Mouse (Mus musculus): ENCODE measurements around the gene Tyw1.

Gene Tyw1

GRCm38 (mm10) chr5:130314926-130315325 lies 59.5 kb downstream of the Tyw1 start:
- DNase-seq (ENCODE audit: low spot score in 2 of 2) = no peak

DNA sequence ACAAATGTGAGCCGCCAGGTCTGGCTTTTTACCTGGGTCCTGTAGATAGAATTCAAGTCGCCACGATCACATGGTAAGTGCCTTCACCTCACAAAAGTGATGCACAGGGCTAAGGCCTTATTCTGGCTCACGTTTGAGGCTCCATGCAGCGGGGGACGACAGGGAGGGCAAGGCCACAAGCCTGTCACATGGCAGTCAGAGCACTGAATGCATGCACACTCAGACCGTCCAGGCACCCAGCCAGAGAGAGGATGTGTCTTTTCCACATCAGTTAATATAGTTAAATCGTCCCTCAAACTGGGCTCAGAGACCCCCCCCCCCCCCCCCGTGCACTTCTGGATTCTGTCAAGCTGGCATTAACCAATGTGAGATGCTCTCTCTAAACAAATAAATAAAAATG lies 60.9 kb downstream of the Tyw1 start:
- DNase-seq (ENCODE audit: low spot score in 2 of 2) = no peak

- no peak for DNase-seq (ENCODE audit: low spot score in 2 of 2)
Observed at GRCm38 (mm10) chr5:130319783-130320182, 64.4 kb downstream of the Tyw1 start.

DNA sequence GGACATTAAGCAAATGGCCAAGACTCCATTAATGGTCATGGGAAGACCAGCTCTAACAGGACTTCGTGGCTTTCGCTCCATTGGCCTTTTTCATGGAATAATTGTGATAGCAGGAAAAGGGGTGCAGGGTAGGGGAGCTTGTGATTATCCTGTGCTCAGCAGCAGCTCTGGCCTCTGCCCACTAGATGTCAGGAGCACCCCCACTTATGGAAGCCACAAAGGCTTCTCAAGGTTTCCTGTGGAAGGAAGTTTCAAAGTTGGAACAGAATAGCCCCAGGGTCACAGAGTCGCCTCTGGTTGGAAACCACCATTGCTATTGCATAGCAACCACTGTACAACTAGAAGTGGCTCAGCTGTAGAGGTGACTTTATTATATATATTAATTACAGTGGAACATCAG lies 65.1 kb downstream of the Tyw1 start:
- DNase-seq (ENCODE audit: low spot score in 2 of 2) = peak in 1 of 2 experiments; percentile 4

- no peak for DNase-seq (ENCODE audit: low spot score in 2 of 2)
Observed at GRCm38 (mm10) chr5:130325486-130325885, 70.1 kb downstream of the Tyw1 start.

GRCm38 (mm10) chr5:130327615-130328263 lies 72.3 kb downstream of the Tyw1 start:
- no peak for DNase-seq (ENCODE audit: low spot score in 2 of 2)

DNA sequence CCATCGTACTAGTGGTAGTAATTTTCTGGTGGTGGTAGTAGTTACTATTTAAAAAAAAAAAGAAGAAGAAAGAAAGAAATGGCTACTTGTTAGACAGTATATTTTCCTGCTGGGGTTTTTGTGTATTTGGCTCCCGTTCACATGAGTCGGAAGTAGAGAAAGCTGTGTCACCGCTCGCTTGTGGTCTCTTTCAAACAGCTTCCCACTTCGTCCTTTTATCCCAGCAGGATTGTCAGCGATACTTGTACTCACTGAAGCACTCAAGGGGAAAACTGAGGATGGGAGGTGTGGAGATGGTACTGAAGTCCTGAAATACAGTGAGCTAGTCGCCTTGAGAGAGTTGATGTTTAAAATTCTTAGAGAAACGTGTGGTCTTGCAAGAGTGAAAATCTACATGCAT lies 72.9 kb downstream of the Tyw1 start:
- DNase-seq (ENCODE audit: low spot score in 2 of 2) = no peak

GRCm38 (mm10) chr5:130329889-130330288 lies 74.5 kb downstream of the Tyw1 start:
- DNase-seq (ENCODE audit: low spot score in 2 of 2) = no peak

DNA sequence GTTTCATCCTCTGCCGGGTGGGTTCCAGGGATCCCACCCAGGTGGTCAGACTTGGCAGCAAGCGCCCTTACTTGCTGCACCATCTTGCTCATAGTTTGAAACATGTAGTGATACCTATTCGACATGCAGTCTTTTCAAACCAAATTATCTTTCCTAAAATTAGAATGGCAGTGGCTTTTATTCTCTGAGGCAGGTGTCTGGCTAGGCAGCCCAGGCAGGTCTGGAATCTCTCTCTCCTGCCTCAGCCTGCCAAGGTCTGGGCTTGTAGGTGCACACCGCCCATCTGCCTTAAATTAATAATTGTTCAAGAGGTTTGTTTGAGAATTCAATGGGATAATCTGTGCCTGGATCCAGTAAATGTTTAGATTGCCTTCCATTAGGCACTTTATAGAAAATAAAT lies 75.4 kb downstream of the Tyw1 start:
- DNase-seq (ENCODE audit: low spot score in 2 of 2) = no peak

DNA sequence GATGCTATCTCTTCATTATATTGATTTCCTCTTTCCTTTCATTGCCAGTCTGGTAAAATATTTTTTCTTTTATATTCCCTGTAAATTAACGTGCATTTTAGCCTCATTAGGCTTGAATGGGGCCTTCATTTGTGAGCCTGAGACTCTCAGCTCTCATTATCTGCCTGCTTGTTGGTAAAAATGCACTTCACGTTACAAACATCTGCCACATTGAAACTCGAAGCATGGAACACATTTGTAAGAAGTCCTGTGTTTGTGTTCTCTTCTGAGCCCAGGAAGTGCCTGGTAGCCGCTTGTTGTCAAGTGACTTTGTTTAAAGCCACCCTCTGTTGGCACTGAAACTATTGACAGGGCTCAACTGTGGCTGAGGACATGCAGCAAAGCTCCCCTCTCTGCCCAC lies 75.8 kb downstream of the Tyw1 start:
- no peak for DNase-seq (ENCODE audit: low spot score in 2 of 2)

GRCm38 (mm10) chr5:130333566-130333965 lies 78.1 kb downstream of the Tyw1 start:
- DNase-seq (ENCODE audit: low spot score in 2 of 2) = no peak

DNA sequence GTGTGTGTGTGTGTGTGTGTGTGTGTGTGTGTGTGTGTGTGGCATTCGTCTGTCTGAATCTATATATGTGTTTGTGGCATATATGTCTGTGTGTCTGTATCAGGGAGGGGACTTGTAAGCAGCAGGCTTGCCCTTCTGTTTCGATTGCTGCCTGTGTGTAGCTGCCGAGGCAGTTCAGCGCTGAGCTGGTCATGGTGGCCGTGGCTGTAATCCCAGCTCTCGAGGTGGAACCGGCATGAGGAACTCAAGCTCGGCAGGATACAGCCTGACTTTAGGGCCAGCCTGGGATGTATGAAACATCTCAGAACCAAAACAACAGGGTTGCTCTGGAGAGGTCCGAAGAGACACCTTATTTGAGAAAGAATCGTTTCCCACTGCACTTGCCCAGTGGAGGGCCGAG lies 78.6 kb downstream of the Tyw1 start:
- no peak for DNase-seq (ENCODE audit: low spot score in 2 of 2)

DNA sequence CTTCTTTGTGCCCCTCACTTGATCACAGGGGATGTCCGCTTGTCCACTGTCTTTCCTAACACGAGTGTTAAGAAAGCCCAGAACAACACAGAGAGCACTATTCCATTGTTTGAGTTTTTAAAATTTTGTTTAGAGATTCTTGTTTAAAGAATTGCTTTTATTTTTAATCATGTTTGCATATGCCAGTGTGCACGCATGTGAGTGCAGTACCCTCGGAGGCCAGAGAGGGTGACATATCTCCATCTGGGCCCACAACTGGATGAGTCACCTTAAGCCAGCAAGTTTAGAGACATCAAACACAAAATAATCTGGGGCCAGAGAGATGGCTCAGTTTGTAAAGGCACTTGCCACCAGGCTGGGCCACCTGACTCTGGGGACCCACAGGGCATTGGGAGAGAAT lies 80.0 kb downstream of the Tyw1 start:
- DNase-seq (ENCODE audit: low spot score in 2 of 2) = no peak

DNA sequence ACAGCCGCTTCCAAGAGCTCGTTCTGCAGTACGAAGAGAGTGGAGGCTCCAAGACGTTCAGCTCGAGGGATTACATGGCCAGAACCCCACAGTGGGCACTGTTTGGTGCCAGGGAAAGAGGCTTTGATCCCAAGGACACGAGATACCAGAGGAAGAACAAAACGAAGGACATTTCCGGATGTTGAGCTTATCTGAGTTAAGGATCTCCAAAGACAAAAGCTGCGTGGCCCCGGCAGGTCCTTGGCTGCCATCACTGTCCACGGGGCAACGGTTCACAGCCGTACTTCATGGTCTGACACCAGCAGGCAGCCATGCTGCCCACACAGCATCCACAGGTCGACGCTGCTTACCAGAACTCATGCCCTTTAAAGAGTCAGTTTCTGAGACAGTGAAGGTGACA lies 85.2 kb downstream of the Tyw1 start:
- DNase-seq (ENCODE audit: low spot score in 2 of 2) = no peak

GRCm38 (mm10) chr5:130344999-130345398 lies 89.6 kb downstream of the Tyw1 start:
- no peak for DNase-seq (ENCODE audit: low spot score in 2 of 2)

- DNase-seq (ENCODE audit: low spot score in 2 of 2) = no peak
Observed at GRCm38 (mm10) chr5:130345871-130346270, 90.5 kb downstream of the Tyw1 start.

DNA sequence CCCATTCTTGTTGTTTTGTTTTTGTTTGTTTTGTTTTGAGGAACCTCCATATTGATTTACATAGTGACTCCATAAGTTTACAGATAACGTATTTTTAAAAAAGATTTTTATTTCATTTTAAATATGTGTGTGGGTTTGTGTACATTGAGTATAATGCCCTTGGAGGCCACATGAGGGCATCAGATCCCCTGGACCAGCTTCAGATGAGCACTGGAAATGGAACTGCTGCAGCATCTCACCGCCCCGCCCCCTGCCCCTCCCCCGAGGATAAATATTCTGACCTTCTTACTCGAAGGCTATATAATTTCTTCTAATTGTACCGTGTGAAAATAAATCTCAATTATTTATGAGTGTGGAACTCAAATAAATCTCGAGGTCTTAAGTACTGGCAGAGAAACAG lies 99.8 kb downstream of the Tyw1 start:
- DNase-seq (ENCODE audit: low spot score in 2 of 2) = no peak

- no peak for DNase-seq (ENCODE audit: low spot score in 2 of 2)
Observed at GRCm38 (mm10) chr5:130363111-130363510, 107.7 kb downstream of the Tyw1 start.

DNA sequence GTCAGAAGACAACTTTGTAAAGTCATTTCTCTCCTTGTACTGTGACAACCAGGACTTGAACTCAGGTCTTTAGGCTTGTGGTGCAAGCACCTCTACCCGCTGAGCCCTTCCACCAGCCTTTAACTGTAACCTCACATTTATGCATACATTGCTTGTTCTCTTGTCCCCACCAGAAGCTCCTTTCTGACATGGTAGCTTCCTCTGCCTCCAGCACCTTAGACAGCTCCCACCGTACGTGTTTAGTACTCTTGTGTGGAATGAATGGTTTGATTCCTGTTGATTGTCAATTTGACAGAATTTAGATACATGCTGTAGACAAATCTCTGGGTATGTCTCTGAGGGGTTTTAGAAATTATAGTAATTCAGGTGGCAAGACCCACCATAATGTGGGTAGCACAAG lies 108.4 kb downstream of the Tyw1 start:
- DNase-seq (ENCODE audit: low spot score in 2 of 2) = no peak

DNA sequence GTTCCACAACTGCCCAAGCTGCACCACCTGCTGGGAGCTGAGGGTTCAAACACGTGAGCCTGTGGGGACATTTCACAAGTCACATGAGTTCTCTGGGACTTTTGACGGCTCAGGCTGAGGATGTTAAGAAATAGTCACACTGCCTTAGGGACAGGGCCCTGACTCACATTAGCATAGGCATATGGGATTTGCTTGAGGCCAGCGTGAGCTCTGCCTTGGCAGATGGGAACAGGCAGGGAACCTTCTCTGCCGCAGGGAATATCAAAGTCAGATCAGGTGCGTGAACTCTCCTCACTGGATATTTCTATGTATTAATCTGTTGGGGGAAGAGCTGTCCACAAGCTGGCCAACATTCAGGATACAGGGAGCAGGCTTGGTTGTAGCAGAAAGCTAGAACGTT lies 112.8 kb downstream of the Tyw1 start:
- DNase-seq (ENCODE audit: low spot score in 2 of 2) = no peak

- DNase-seq (ENCODE audit: low spot score in 2 of 2) = no peak
Observed at GRCm38 (mm10) chr5:130369237-130369636, 113.8 kb downstream of the Tyw1 start, which contains the start of gene Caln1. Gene Caln1, plus strand, starts transcription at chr5:130369455.

- no peak for DNase-seq (ENCODE audit: low spot score in 2 of 2)
Observed at GRCm38 (mm10) chr5:130375411-130375810, 120.0 kb downstream of the Tyw1 start.

- DNase-seq (ENCODE audit: low spot score in 2 of 2) = no peak
Observed at GRCm38 (mm10) chr5:130384222-130384912, 128.9 kb downstream of the Tyw1 start, which contains the start of gene A330070K13Rik. Gene A330070K13Rik, minus strand, starts transcription at chr5:130384631.

DNA sequence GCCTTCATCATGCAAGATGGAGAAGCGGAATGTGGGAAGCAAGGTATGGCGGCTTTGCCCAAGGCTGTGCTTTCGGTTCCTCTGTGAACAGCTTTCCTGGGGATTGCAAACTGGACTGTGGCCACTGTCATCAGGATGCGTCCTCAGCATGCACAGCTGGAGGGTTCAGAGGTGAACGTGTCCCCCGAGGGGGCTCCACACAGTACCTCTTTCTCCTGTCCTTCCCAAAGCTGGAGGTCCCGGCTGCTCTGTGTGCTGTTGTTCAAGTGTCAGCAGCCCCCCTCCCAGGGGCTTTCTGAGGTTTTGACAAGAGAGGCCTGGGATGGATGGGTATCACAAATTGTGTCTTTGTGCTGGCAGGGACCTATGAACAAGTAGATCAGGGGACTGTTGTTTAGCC lies 131.0 kb downstream of the Tyw1 start:
- DNase-seq (ENCODE audit: low spot score in 2 of 2) = no peak
